Mouse (Mus musculus): ENCODE data around the gene Prkcz. TPM values are rescaled to one million over a fixed set of nuclear protein-coding genes. Genes with fewer than 3 reads are reported as not detected.

The Prkcz gene
- polyA plus RNA-seq, 1 experiment from 2014 or later: 9.3 TPM

- ATAC-seq (ENCODE audit: insufficient number of reproducible peaks, low FRiP score, low TSS enrichment, low read depth): no peak
- Histone ChIP-seq H3K4me1 (ENCODE audit: control insufficient read depth, insufficient read depth, low read length) (peaks cover 4% of the 10 kb centered on the region), H3K4me3 (ENCODE audit: low read depth, low read length) (no peak overlapping the region), H3K4me2 (ENCODE audit: low read depth, severe bottlenecking) (no peak overlapping the region), H3K27me3 (ENCODE audit: control insufficient read depth, insufficient read depth, low read length) (peaks cover 21% of the 10 kb centered on the region), H3K9me3 (ENCODE audit: control insufficient read depth, low read length) (no peaks in the 10 kb centered on the region), H3K36me3 (ENCODE audit: control insufficient read depth, insufficient read depth, low read length) (no peaks in the 10 kb centered on the region), H3K27ac (replicated peaks; ENCODE audit: low read depth, low read length) (no peak overlapping the region), H3K9ac (ENCODE audit: low read length) (no peak overlapping the region)
- no peak for DNase-seq (ENCODE audit: low spot score)
- 85% methylated on average over 5 of the region's 5 CpGs for WGBS
Measured at GRCm38 (mm10) chr4:155395471-155395870, 34.3 kb upstream of the Prkcz start.

GRCm38 (mm10) chr4:155387166-155387565 lies 26.0 kb upstream of the Prkcz start:
- H3K9ac ChIP-seq (ENCODE audit: low read length): no peak overlapping the region
- H3K4me1 ChIP-seq (ENCODE audit: control insufficient read depth, insufficient read depth, low read length): no peaks in the 10 kb centered on the region
- DNase-seq (ENCODE audit: low spot score) (no peak), ATAC-seq (ENCODE audit: insufficient number of reproducible peaks, low FRiP score, low TSS enrichment, low read depth) (no peak)
- H3K4me3 ChIP-seq (ENCODE audit: low read depth, low read length): no peak overlapping the region
- no peak overlapping the region for H3K27ac ChIP-seq (replicated peaks; ENCODE audit: low read depth, low read length)
- 86% methylated on average over 8 of the region's 8 CpGs for WGBS
- no peak overlapping the region for H3K4me2 ChIP-seq (ENCODE audit: low read depth, severe bottlenecking)
- H3K9me3 ChIP-seq (ENCODE audit: control insufficient read depth, low read length): no peaks in the 10 kb centered on the region
- H3K36me3 ChIP-seq (ENCODE audit: control insufficient read depth, insufficient read depth, low read length): no peaks in the 10 kb centered on the region
- H3K27me3 ChIP-seq (ENCODE audit: control insufficient read depth, insufficient read depth, low read length): no peaks in the 10 kb centered on the region

GRCm38 (mm10) chr4:155383326-155383725 lies 22.2 kb upstream of the Prkcz start:
- 79% methylated on average over 4 of the region's 4 CpGs for WGBS
- Histone ChIP-seq H3K27me3 (ENCODE audit: control insufficient read depth, insufficient read depth, low read length) (no peaks in the 10 kb centered on the region), H3K4me1 (ENCODE audit: control insufficient read depth, insufficient read depth, low read length) (no peaks in the 10 kb centered on the region), H3K27ac (replicated peaks; ENCODE audit: low read depth, low read length) (no peak overlapping the region), H3K9me3 (ENCODE audit: control insufficient read depth, low read length) (no peaks in the 10 kb centered on the region), H3K4me2 (ENCODE audit: low read depth, severe bottlenecking) (no peak overlapping the region), H3K4me3 (ENCODE audit: low read depth, low read length) (no peak overlapping the region), H3K36me3 (ENCODE audit: control insufficient read depth, insufficient read depth, low read length) (no peaks in the 10 kb centered on the region), H3K9ac (ENCODE audit: low read length) (no peak overlapping the region)
- ATAC-seq (ENCODE audit: insufficient number of reproducible peaks, low FRiP score, low TSS enrichment, low read depth) (no peak), DNase-seq (ENCODE audit: low spot score) (no peak)

DNA sequence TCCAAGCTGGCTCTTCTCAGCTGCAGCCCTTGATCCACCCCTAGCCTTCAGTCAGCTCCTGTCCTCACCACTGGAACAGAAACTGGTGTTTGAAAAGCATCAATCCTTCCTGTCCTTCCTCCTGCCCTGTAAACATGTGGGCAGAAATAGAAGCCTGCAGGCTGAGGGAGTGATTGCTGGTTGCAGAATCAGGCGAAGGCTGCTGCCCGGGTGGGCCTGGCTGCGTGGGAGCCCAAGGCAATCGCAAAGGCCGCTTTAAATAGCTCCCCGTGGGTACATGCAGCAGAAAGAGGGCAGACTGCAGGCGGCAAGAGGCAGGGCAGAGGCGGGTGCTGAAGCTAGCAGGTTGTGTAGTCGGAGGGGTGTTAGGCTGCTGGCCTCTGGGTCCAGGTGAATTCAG lies 21.6 kb upstream of the Prkcz start:
- Histone ChIP-seq H3K27me3 (ENCODE audit: control insufficient read depth, insufficient read depth, low read length) (no peaks in the 10 kb centered on the region), H3K4me2 (ENCODE audit: low read depth, severe bottlenecking) (no peak overlapping the region), H3K9ac (ENCODE audit: low read length) (no peak overlapping the region), H3K4me1 (ENCODE audit: control insufficient read depth, insufficient read depth, low read length) (no peaks in the 10 kb centered on the region), H3K4me3 (ENCODE audit: low read depth, low read length) (no peak overlapping the region), H3K27ac (replicated peaks; ENCODE audit: low read depth, low read length) (no peak overlapping the region), H3K36me3 (ENCODE audit: control insufficient read depth, insufficient read depth, low read length) (no peaks in the 10 kb centered on the region), H3K9me3 (ENCODE audit: control insufficient read depth, low read length) (no peaks in the 10 kb centered on the region)
- DNase-seq (ENCODE audit: low spot score) (no peak), ATAC-seq (ENCODE audit: insufficient number of reproducible peaks, low FRiP score, low TSS enrichment, low read depth) (no peak)
- WGBS: 39% methylated on average over 9 of the region's 9 CpGs

DNA sequence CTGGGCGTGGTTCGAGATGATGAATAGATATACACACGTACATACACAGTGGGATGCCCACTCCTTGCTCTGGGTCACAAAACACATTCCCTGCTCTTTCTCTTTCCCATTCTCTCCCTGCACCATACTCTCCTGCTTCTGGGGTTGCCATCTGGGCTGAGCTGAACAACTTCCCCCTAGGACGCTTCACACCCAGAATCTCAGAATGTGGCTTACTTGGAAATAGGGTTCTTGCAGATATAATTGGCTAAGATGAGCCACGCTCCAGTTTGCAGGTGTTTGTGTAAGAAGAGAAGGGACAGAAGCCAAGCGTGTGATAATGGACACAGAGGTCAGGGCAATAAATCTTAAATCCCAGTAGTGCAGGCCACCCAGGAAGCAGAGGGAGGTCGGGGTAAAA lies 20.8 kb upstream of the Prkcz start:
- ATAC-seq (ENCODE audit: insufficient number of reproducible peaks, low FRiP score, low TSS enrichment, low read depth) (no peak), DNase-seq (ENCODE audit: low spot score) (no peak)
- Histone ChIP-seq H3K27me3 (ENCODE audit: control insufficient read depth, insufficient read depth, low read length) (no peaks in the 10 kb centered on the region), H3K9ac (ENCODE audit: low read length) (no peak overlapping the region), H3K9me3 (ENCODE audit: control insufficient read depth, low read length) (no peaks in the 10 kb centered on the region), H3K27ac (replicated peaks; ENCODE audit: low read depth, low read length) (no peak overlapping the region), H3K4me2 (ENCODE audit: low read depth, severe bottlenecking) (no peak overlapping the region), H3K36me3 (ENCODE audit: control insufficient read depth, insufficient read depth, low read length) (no peaks in the 10 kb centered on the region), H3K4me1 (ENCODE audit: control insufficient read depth, insufficient read depth, low read length) (no peaks in the 10 kb centered on the region), H3K4me3 (ENCODE audit: low read depth, low read length) (no peak overlapping the region)
- 46% methylated on average over 7 of the region's 7 CpGs for WGBS

- no peak overlapping the region for H3K4me3 ChIP-seq (ENCODE audit: low read depth, low read length)
- H3K27ac ChIP-seq (replicated peaks; ENCODE audit: low read depth, low read length): no peak overlapping the region
- no peaks in the 10 kb centered on the region for H3K27me3 ChIP-seq (ENCODE audit: control insufficient read depth, insufficient read depth, low read length)
- H3K4me1 ChIP-seq (ENCODE audit: control insufficient read depth, insufficient read depth, low read length): no peaks in the 10 kb centered on the region
- no peak for DNase-seq (ENCODE audit: low spot score)
- H3K36me3 ChIP-seq (ENCODE audit: control insufficient read depth, insufficient read depth, low read length): no peaks in the 10 kb centered on the region
- WGBS: 76% methylated on average over 5 of the region's 5 CpGs
- no peak for ATAC-seq (ENCODE audit: insufficient number of reproducible peaks, low FRiP score, low TSS enrichment, low read depth)
- no peak overlapping the region for H3K9ac ChIP-seq (ENCODE audit: low read length)
- H3K4me2 ChIP-seq (ENCODE audit: low read depth, severe bottlenecking): no peak overlapping the region
- no peaks in the 10 kb centered on the region for H3K9me3 ChIP-seq (ENCODE audit: control insufficient read depth, low read length)
Measured at GRCm38 (mm10) chr4:155371797-155372735, 10.9 kb upstream of the Prkcz start.

GRCm38 (mm10) chr4:155370737-155371715 lies 9.9 kb upstream of the Prkcz start:
- no peak overlapping the region for H3K27ac ChIP-seq (replicated peaks; ENCODE audit: low read depth, low read length)
- WGBS: 85% methylated on average over 15 of the region's 15 CpGs
- ATAC-seq (ENCODE audit: insufficient number of reproducible peaks, low FRiP score, low TSS enrichment, low read depth): no peak

DNA sequence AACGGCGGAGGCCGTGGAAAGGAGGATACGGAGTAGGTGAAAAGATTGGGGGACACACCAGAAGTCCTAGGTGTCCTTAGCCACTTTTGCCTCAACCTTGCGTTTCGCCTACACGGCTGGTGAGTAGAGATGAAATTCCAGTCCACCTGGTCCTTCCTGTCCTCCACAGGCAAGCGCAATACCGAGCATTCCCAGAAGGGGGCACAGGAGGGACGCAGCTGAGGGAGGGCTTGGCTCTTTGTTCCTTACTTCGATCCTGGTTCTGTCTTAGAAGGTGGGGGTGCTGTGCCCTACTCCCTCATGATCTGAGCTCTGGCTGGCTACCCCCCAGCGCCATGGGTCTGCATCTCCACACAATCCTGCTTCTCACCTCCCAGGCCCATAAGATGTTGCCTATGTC lies 7.5 kb upstream of the Prkcz start:
- Histone ChIP-seq H3K27me3 (ENCODE audit: control insufficient read depth, insufficient read depth, low read length) (peaks cover 5% of the 10 kb centered on the region; the same call in 1 of the 2 replicates), H3K36me3 (ENCODE audit: control insufficient read depth, insufficient read depth, low read length) (no peaks in the 10 kb centered on the region), H3K9me3 (ENCODE audit: control insufficient read depth, low read length) (no peaks in the 10 kb centered on the region), H3K4me3 (ENCODE audit: low read depth, low read length) (no peak overlapping the region), H3K9ac (ENCODE audit: low read length) (no peak overlapping the region), H3K4me2 (ENCODE audit: low read depth, severe bottlenecking) (no peak overlapping the region), H3K27ac (replicated peaks; ENCODE audit: low read depth, low read length) (no peak overlapping the region), H3K4me1 (ENCODE audit: control insufficient read depth, insufficient read depth, low read length) (no peaks in the 10 kb centered on the region)
- no peak for ATAC-seq (ENCODE audit: insufficient number of reproducible peaks, low FRiP score, low TSS enrichment, low read depth)
- WGBS: 36% methylated on average over 12 of the region's 12 CpGs
- DNase-seq (ENCODE audit: low spot score): peak; percentile 86

More at GRCm38 (mm10) chr4:155370737-155371715, 9.9 kb upstream of the Prkcz start:
- H3K9me3 ChIP-seq (ENCODE audit: control insufficient read depth, low read length): no peaks in the 10 kb centered on the region
- no peak for DNase-seq (ENCODE audit: low spot score)
- no peak overlapping the region for H3K4me2 ChIP-seq (ENCODE audit: low read depth, severe bottlenecking)
- no peaks in the 10 kb centered on the region for H3K4me1 ChIP-seq (ENCODE audit: control insufficient read depth, insufficient read depth, low read length)
- no peaks in the 10 kb centered on the region for H3K27me3 ChIP-seq (ENCODE audit: control insufficient read depth, insufficient read depth, low read length)
- no peaks in the 10 kb centered on the region for H3K36me3 ChIP-seq (ENCODE audit: control insufficient read depth, insufficient read depth, low read length)
- no peak overlapping the region for H3K9ac ChIP-seq (ENCODE audit: low read length)
- H3K4me3 ChIP-seq (ENCODE audit: low read depth, low read length): no peak overlapping the region
